Mouse (Mus musculus) adrenal gland (tissue): ENCODE measurements at regions not wholly inside any gene's neighbourhood (a gene's known extent, or its start where the extent isn't known, plus 50 kb on each side); places are given as distances from the start of the nearest gene placed in this dataset.
"Not testable (repeated sequence)": the region's sequence is repeated elsewhere in the genome, so short reads cannot be mapped to it uniquely, and the experiment has no call there.

Experiments used
- intact Hi-C: fragments of 180-260 bp; cut with DNase I; formaldehyde crosslinking; loops from one replicate; pipeline ENCODE4 v1.15.1; 2025

- intact Hi-C loops: not testable (repeated sequence)
Observed at GRCm38 (mm10) chr7:70239059-70239458, 127.5 kb downstream of the Nr2f2 start.

- intact Hi-C loops: no loop called here
Observed at GRCm38 (mm10) chr7:70219310-70219709, 147.2 kb downstream of the Nr2f2 start.

- intact Hi-C loops: no loop called here
Observed at GRCm38 (mm10) chr7:70217137-70217536, 149.4 kb downstream of the Nr2f2 start.

GRCm38 (mm10) chr7:70213970-70214520 lies 152.5 kb downstream of the Nr2f2 start:
- intact Hi-C loops: no loop called here

- intact Hi-C loops: no loop called here
Observed at GRCm38 (mm10) chr7:70205900-70206299, 160.6 kb downstream of the Nr2f2 start.

- intact Hi-C loops: no loop called here
Observed at GRCm38 (mm10) chr7:70200188-70200587, 166.3 kb downstream of the Nr2f2 start.

- intact Hi-C loops: no loop called here
Observed at GRCm38 (mm10) chr7:70178956-70179355, 187.6 kb downstream of the Nr2f2 start.

GRCm38 (mm10) chr7:70178006-70178405 lies 188.5 kb downstream of the Nr2f2 start:
- intact Hi-C loops: no loop called here

GRCm38 (mm10) chr7:70176686-70177259 lies 189.8 kb downstream of the Nr2f2 start:
- intact Hi-C loops: no loop called here

- intact Hi-C loops: no loop called here
Observed at GRCm38 (mm10) chr7:70176086-70176485, 190.4 kb downstream of the Nr2f2 start.

- intact Hi-C loops: no loop called here
Observed at GRCm38 (mm10) chr7:70172431-70172830, 194.1 kb downstream of the Nr2f2 start.

GRCm38 (mm10) chr7:70171456-70171855 lies 195.1 kb downstream of the Nr2f2 start:
- intact Hi-C loops: no loop called here

- intact Hi-C loops: no loop called here
Observed at GRCm38 (mm10) chr7:70168080-70168479, 198.5 kb downstream of the Nr2f2 start.

- intact Hi-C loops: no loop called here
Observed at GRCm38 (mm10) chr7:70166081-70166480, 200.5 kb downstream of the Nr2f2 start.

- intact Hi-C loops: no loop called here
Observed at GRCm38 (mm10) chr7:70165501-70165900, 201.0 kb downstream of the Nr2f2 start.

GRCm38 (mm10) chr7:70164691-70165193 lies 201.8 kb downstream of the Nr2f2 start:
- intact Hi-C loops: no loop called here

GRCm38 (mm10) chr7:70158531-70158930 lies 208.0 kb downstream of the Nr2f2 start:
- intact Hi-C loops: no loop called here

GRCm38 (mm10) chr7:70144726-70145271 lies 221.7 kb downstream of the Nr2f2 start:
- intact Hi-C loops: no loop called here

GRCm38 (mm10) chr7:70136837-70137236 lies 229.7 kb downstream of the Nr2f2 start:
- intact Hi-C loops: no loop called here

- intact Hi-C loops: no loop called here
Observed at GRCm38 (mm10) chr7:70135416-70135815, 231.1 kb downstream of the Nr2f2 start.

GRCm38 (mm10) chr7:70129963-70130362 lies 236.6 kb downstream of the Nr2f2 start:
- intact Hi-C loops: no loop called here

GRCm38 (mm10) chr7:70122818-70123217 lies 243.7 kb downstream of the Nr2f2 start:
- intact Hi-C loops: no loop called here

GRCm38 (mm10) chr7:70119517-70119916 lies 247.0 kb downstream of the Nr2f2 start:
- intact Hi-C loops: loop anchor here (5.0 kb wide), 1 partner anchor 213 kb away; no protein-coding TSS in a partner anchor
